ENCODE assay signal across 10 mouse cellular contexts in the genomic region with DNA sequence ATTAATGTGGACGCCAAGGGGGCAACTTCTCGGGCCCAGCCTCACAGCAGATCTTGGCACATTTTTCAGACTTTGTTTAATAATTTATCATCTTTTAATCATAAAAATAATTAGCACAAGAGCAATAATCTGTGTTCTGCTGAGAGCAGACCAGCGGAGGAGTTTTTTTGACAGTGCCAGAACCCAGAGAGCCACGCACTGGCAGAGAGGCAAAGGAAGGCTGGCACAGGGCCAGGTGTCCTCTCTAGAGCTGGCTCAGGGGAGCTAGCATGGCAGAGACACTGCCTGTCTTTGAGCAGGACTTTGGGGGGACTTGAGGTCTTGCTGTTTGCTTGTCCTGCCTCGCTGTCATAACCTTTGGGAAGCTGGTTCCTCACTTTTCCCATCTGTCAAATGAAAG.
DNase-seq lines count a peak whose midpoint lies in the region; ATAC-seq and TF ChIP-seq lines count a peak whose summit lies in the region.
"Had no signal": no experiment of that assay in that cellular context is flagged by ENCODE, and none has a peak within 500 bp of the region (broad histone marks: within the 10 kb centered on the region; RNA-seq: fewer than 3 reads in every experiment).

No protein-coding gene starts in this region.

- no peak for ATAC-seq in kidney, embryonic 15.5 days (replicated peaks; ENCODE audit: low FRiP score)
- no peak for ATAC-seq in intestine, postnatal 0 days
- ATAC-seq: Patski had no signal

- no peak for TF ChIP-seq CTCF in cerebellum, adult 2 months (IDR thresholded peaks at IDR 0.05; ENCODE audit: borderline replicate concordance, insufficient read depth, low read depth, low read length)
- no peak for TF ChIP-seq CTCF in intestine, postnatal 0 days (IDR thresholded peaks at IDR 0.05; ENCODE audit: low read depth)

- H3K4me1 ChIP-seq in kidney, embryonic 15.5 days: peaks cover 7% of the 10 kb centered on the region; the same call in 1 of the 2 replicates
- no peaks in the 10 kb centered on the region for H3K4me1 ChIP-seq in cerebellum, adult 2 months (ENCODE audit: control insufficient read depth, insufficient read depth, low read length)
- no peaks in the 10 kb centered on the region for H3K4me1 ChIP-seq in intestine, postnatal 0 days (replicated peaks; ENCODE audit: control insufficient read depth, insufficient read depth, low read length)

- WGBS in kidney, embryonic 15.5 days: 65% methylated on average over 5 of the region's 5 CpGs
- 18% methylated on average over 5 of the region's 5 CpGs for WGBS in cerebellum, adult 2 months
- WGBS in intestine, postnatal 0 days: 67% methylated on average over 5 of the region's 5 CpGs

- no peak overlapping the region for H3K4me2 ChIP-seq in kidney, embryonic 15.5 days
- H3K4me2 ChIP-seq in intestine, postnatal 0 days (replicated peaks; ENCODE audit: low read depth): no peak overlapping the region

- H3K36me3 ChIP-seq in kidney, embryonic 15.5 days: no peaks in the 10 kb centered on the region
- no peaks in the 10 kb centered on the region for H3K36me3 ChIP-seq in intestine, postnatal 0 days (ENCODE audit: control insufficient read depth, insufficient read depth)

- H3K9ac ChIP-seq in kidney, embryonic 15.5 days: no peak overlapping the region
- H3K9ac ChIP-seq in intestine, postnatal 0 days (ENCODE audit: low read depth, low read length): no peak overlapping the region

- no peak overlapping the region for H3K4me3 ChIP-seq in kidney, embryonic 15.5 days (replicated peaks)
- H3K4me3 ChIP-seq in cerebellum, adult 2 months (replicated peaks; ENCODE audit: insufficient read depth, low read depth, low read length): no peak overlapping the region
- no peak overlapping the region for H3K4me3 ChIP-seq in intestine, postnatal 0 days (ENCODE audit: low read depth, low read length)

- H3K27ac ChIP-seq in kidney, embryonic 15.5 days: no peak overlapping the region
- no peak overlapping the region for H3K27ac ChIP-seq in cerebellum, adult 2 months (ENCODE audit: insufficient read depth, low read length)
- H3K27ac ChIP-seq in intestine, postnatal 0 days (ENCODE audit: low read depth, low read length): no peak overlapping the region
- H3K27ac ChIP-seq: macrophage had no signal

- TF ChIP-seq POLR2A in cerebellum, adult 2 months (IDR thresholded peaks at IDR 0.05; ENCODE audit: borderline replicate concordance, insufficient read depth, low read length): no peak

- peak; percentile 9 to 59 for DNase-seq in adrenal gland, adult (ENCODE audit: inconsistent age in 2 of 2, low spot score in 1 of 2)
- no peak for DNase-seq in adrenal gland, adult 8-10 months
- peak; percentile 35 to 37 for DNase-seq in kidney, postnatal 4 days
- DNase-seq in cerebellum, adult 2 months: peak; percentile 42 to 62
- DNase-seq in layer of hippocampus, adult 9-11 months: peak; percentile 70
- no peak for DNase-seq in spleen, postnatal 10 days (ENCODE audit: low spot score in 2 of 2)

- H3K27me3 ChIP-seq in kidney, embryonic 15.5 days: peaks cover 46% of the 10 kb centered on the region
- no peaks in the 10 kb centered on the region for H3K27me3 ChIP-seq in cerebellum, adult 2 months (ENCODE audit: control insufficient read depth, insufficient read depth, low read length)
- no peaks in the 10 kb centered on the region for H3K27me3 ChIP-seq in intestine, postnatal 0 days (replicated peaks; ENCODE audit: control insufficient read depth, insufficient read depth, low read length)

- H3K9me3 ChIP-seq in kidney, embryonic 15.5 days (replicated peaks): no peaks in the 10 kb centered on the region
- no peaks in the 10 kb centered on the region for H3K9me3 ChIP-seq in intestine, postnatal 0 days (ENCODE audit: control insufficient read depth)

Comparison
In these comparisons a context has a peak if more than half of its experiments do, and no peak if none do; other contexts are left out.
1. DNase-seq: peak in adrenal gland, adult (2 of 2), kidney, postnatal 4 days (2 of 2), cerebellum, adult 2 months (2 of 2) and layer of hippocampus, adult 9-11 months (single experiment); none in adrenal gland, adult 8-10 months (single experiment) and spleen, postnatal 10 days (0 of 2).